Mouse (Mus musculus) midbrain, embryonic 15.5 days (tissue): ENCODE measurements around the gene Gm10721. TPM values are rescaled to one million over a fixed set of nuclear protein-coding genes. Genes with fewer than 3 reads are reported as not detected.
"Not testable (repeated sequence)": the region's sequence is repeated elsewhere in the genome, so short reads cannot be mapped to it uniquely, and the experiment has no call there.

Experiments used
- ATAC-seq: fragments of 200-750 bp; cut with Nextera tagmentation; replicated peaks from 2 replicates; pipeline ENCODE4 v1.8.0; 2017; ENCODE audit warnings: moderate TSS enrichment
- H3K27ac ChIP-seq: fragments of 300-500 bp; sonication (generic); 2 replicates; pipeline ENCODE4 v1.5.1; 2015; ENCODE audit warnings: mild to moderate bottlenecking, inconsistent platforms
- H3K27me3 ChIP-seq: fragments of 300-500 bp; sonication (generic); replicated peaks from 2 replicates; pipeline ENCODE4 v1.6.1; 2015; ENCODE audit warnings: inconsistent platforms
- H3K36me3 ChIP-seq: fragments of 300-500 bp; sonication (generic); replicated peaks from 2 replicates; pipeline ENCODE4 v1.6.1; 2015; ENCODE audit warnings: inconsistent platforms
- H3K4me1 ChIP-seq: fragments of 300-500 bp; sonication (generic); 2 replicates; pipeline ENCODE4 v1.6.1; 2015; ENCODE audit warnings: inconsistent platforms
- H3K4me2 ChIP-seq: fragments of 300-500 bp; sonication (generic); 2 replicates; pipeline ENCODE4 v1.6.1; 2015; ENCODE audit warnings: inconsistent platforms, mild to moderate bottlenecking, moderate library complexity
- H3K4me3 ChIP-seq: fragments of 300-500 bp; sonication (generic); 2 replicates; pipeline ENCODE4 v1.5.1; 2015; ENCODE audit warnings: mild to moderate bottlenecking, inconsistent platforms
- H3K9ac ChIP-seq: fragments of 300-500 bp; sonication (generic); 2 replicates; pipeline ENCODE4 v1.6.1; 2015; ENCODE audit warnings: mild to moderate bottlenecking, inconsistent platforms
- H3K9me3 ChIP-seq: fragments of 300-500 bp; sonication (generic); 2 replicates; pipeline ENCODE4 v1.6.1; 2016; ENCODE audit warnings: inconsistent platforms
- WGBS: fragments of 180-500 bp; shearing (Covaris S2); methylation state at CpG from one replicate; pipeline ENCODE4 v1.1.7; 2015; ENCODE audit warnings: mixed read lengths; 5-methylcytosine and 5-hydroxymethylcytosine counted together
- polyA plus RNA-seq: library from polyadenylated mRNA; unstranded; fragments of >200 nt; fragmentation: Nextera tagmentation; extraction: Ambion mirVana; gene quantifications from 2 replicates; pipeline ENCODE4 v1.2.1, GENCODE M21; 2015

The Gm10721 gene
- polyA plus RNA-seq, 1 experiment from 2014 or later: not detected

DNA sequence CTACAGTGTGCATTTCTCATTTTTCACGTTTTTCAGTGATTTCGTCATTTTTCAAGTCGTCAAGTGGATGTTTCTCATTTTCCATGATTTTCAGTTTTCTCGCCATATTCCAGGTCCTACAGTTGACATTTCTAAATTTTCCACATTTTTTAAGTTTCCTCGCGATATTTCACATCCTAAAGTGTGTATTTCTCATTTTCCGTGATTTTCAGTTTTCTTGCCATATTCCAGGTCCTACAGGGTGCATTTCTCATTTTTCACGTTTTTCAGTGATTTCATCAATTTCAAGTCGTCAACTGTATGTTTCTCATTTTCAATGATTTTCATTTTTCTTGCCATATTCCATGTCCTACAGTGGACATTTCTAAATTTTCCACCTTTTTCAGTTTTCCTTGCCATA, 4.2 kb downstream of the Gm10721 start, which contains the start of gene Gm10719:
TSS of gene Gm10719 (plus strand) at position 301 of the 400 bp plus-strand sequence.
- H3K4me3 ChIP-seq, H3K9ac ChIP-seq, H3K36me3 ChIP-seq, H3K9me3 ChIP-seq, ATAC-seq, H3K27me3 ChIP-seq, H3K4me1 ChIP-seq, H3K27ac ChIP-seq, H3K4me2 ChIP-seq: not testable (repeated sequence)
- WGBS: 44% methylated on average over 2 of the region's 9 CpGs

DNA sequence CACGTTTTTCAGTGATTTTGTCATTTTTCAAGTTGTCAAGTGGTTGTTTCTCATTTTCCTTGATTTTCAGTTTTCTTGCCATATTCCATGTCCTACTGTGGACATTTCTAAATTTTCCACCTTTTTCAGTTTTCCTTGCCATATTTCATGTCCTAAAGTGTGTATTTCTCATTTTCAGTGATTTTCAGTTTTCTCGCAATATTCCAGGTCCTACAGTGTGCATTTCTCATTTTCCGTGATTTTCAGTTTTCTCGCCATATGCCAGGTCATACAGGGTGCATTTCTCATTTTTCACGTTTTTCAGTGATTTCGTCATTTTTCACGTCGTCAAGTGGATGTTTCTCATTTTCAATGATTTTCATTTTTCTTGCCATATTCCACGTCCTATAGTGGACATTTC, 6.0 kb downstream of the Gm10721 start:
- not testable (repeated sequence) for H3K36me3 ChIP-seq, H3K27me3 ChIP-seq, ATAC-seq, H3K4me2 ChIP-seq, H3K9me3 ChIP-seq, H3K4me3 ChIP-seq, H3K4me1 ChIP-seq, H3K9ac ChIP-seq, H3K27ac ChIP-seq
- WGBS: 63% methylated on average over 9 of the region's 9 CpGs

DNA sequence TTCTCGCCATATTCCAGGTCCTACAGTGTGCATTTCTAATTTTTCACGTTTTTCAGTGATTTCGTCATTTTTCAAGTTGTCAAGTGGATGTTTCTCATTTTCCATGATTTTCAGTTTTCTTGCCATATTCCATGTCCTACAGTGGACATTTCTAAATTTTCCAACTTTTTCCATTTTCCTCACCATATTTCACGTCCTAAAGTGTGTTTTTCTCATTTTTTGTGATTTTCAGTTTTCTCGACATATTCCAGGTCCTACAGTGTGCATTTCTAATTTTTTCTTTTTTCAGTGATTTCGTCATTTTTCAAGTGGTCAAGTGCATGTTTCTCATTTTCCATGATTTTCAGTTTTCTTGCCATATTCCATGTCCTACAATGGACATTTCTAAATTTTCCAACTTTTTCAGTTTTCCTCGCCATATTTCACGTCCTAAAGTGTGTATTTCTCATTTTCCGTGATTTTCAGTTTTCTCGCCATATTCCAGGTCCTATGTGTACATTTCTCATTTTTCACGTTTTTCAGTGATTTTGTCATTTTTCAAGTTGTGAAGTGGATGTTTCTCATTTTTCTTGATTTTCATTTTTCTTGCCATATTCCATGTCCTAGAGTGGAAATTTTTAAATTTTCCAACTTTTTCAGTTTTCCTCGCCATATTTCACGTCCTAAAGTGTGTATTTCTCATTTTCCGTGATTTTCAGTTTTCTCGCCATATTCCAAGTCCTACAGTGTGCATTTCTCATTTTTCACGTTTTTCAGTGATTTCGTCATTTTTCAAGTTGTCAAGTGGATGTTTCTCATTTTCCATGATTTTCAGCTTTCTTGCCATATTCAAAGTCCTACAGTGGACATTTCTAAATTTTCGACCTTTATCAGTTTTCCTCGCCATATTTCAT, 7.1 kb downstream of the Gm10721 start:
- not testable (repeated sequence) for H3K4me1 ChIP-seq, H3K27me3 ChIP-seq, H3K9me3 ChIP-seq, H3K36me3 ChIP-seq, H3K4me2 ChIP-seq, H3K9ac ChIP-seq, H3K4me3 ChIP-seq, H3K27ac ChIP-seq
- 76% methylated on average over 17 of the region's 19 CpGs for WGBS
- ATAC-seq: 0 out of 2 replicates have a peak, but pooled peaks have one; percentile 69

DNA sequence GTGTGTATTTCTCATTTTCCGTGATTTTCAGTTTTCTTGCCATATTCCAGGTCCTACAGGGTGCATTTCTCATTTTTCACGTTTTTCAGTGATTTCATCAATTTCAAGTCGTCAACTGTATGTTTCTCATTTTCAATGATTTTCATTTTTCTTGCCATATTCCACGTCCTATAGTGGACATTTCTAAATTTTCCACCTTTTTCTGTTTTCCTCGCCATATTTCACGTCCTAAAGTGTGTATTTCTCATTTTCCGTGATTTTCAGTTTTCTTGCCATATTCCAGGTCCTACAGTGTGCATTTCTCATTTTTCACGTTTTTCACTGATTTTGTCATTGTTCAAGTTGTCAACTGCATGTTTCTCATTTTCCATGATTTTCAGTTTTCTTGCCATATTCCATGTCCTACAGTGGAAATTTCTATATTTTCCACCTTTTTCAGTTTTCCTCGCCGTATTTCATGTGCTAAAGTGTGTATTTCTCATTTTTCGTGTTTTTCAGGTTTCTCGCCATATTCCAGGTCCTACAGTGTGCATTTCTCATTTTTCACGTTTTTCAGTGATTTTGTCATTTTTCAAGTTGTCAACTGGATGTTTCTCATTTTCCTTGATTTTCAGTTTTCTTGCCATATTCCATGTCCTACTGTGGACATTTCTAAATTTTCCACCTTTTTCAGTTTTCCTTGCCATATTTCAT, 9.5 kb downstream of the Gm10721 start:
- 74% methylated on average over 11 of the region's 13 CpGs for WGBS
- H3K9me3 ChIP-seq, H3K4me3 ChIP-seq, H3K9ac ChIP-seq, ATAC-seq, H3K27me3 ChIP-seq, H3K4me1 ChIP-seq, H3K27ac ChIP-seq, H3K36me3 ChIP-seq, H3K4me2 ChIP-seq: not testable (repeated sequence)

DNA sequence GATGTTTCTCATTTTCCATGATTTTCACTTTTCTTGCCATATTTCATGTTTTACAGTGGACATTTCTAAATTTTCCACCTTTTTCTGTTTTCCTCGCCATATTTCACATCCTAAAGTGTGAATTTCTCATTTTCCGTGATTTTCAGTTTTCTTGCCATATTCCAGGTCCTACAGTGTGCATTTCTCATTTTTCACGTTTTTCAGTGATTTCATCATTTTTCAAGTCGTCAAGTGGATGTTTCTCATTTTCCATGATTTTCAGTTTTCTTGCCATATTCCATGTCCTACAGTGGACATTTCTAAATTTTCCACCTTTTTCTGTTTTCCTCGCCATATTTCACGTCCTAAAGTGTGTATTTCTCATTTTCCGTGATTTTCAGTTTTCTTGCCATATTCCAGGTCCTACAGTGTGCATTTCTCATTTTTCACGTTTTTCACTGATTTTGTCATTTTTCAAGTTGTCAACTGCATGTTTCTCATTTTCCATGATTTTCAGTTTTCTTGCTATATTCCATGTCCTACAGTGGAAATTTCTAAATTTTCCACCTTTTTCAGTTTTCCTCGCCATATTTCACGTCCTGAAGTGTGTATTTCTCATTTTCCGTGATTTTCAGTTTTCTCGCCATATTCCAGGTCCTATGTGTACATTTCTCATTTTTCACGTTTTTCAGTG, 10.5 kb downstream of the Gm10721 start, which contains the start of gene Gm10718:
TSS of gene Gm10718 (plus strand) at position 236 of the 673 bp plus-strand sequence.
- H3K4me1 ChIP-seq, H3K27ac ChIP-seq, H3K9ac ChIP-seq, ATAC-seq, H3K27me3 ChIP-seq, H3K36me3 ChIP-seq, H3K4me2 ChIP-seq, H3K9me3 ChIP-seq, H3K4me3 ChIP-seq: not testable (repeated sequence)
- 77% methylated on average over 12 of the region's 13 CpGs for WGBS

DNA sequence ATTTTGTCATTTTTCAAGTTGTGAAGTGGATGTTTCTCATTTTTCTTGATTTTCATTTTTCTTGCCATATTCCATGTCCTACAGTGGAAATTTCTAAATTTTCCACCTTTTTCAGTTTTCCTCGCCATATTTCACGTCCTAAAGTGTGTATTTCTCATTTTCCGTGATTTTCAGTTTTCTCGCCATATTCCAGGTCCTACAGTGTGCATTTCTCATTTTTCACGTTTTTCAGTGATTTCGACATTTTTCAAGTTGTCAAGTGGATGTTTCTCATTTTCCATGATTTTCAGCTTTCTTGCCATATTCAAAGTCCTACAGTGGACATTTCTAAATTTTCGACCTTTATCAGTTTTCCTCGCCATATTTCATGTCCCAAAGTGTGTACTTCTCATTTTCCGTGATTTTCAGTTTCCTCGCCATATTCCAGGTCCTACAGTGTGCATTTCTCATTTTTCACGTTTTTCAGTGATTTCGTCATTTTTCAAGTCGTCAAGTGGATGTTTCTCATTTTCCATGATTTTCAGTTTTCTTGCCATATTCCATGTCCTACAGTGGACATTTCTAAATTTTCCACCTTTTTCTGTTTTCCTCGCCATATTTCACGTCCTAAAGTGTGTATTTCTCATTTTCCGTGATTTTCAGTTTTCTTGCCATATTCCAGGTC, 11.2 kb downstream of the Gm10721 start:
- not testable (repeated sequence) for H3K9me3 ChIP-seq, H3K27me3 ChIP-seq, H3K4me3 ChIP-seq, ATAC-seq, H3K9ac ChIP-seq, H3K4me2 ChIP-seq, H3K4me1 ChIP-seq, H3K27ac ChIP-seq, H3K36me3 ChIP-seq
- 76% methylated on average over 16 of the region's 16 CpGs for WGBS

DNA sequence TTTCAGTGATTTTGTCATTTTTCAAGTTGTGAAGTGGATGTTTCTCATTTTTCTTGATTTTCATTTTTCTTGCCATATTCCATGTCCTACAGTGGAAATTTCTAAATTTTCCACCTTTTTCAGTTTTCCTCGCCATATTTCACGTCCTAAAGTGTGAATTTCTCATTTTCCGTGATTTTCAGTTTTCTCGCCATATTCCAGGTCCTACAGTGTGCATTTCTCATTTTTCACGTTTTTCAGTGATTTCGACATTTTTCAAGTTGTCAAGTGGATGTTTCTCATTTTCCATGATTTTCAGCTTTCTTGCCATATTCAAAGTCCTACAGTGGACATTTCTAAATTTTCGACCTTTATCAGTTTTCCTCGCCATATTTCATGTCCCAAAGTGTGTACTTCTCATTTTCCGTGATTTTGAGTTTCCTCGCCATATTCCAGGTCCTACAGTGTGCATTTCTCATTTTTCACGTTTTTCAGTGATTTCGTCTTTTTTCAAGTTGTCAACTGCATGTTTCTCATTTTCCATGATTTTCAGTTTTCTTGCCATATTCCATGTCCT, 12.1 kb downstream of the Gm10721 start, which contains the start of gene Gm10717:
TSS of gene Gm10717 (plus strand) at position 506 of the 556 bp plus-strand sequence.
- H3K27me3 ChIP-seq, H3K36me3 ChIP-seq, H3K4me2 ChIP-seq, H3K4me1 ChIP-seq, H3K4me3 ChIP-seq, H3K9me3 ChIP-seq, H3K9ac ChIP-seq, ATAC-seq, H3K27ac ChIP-seq: not testable (repeated sequence)
- WGBS: 71% methylated on average over 12 of the region's 12 CpGs

DNA sequence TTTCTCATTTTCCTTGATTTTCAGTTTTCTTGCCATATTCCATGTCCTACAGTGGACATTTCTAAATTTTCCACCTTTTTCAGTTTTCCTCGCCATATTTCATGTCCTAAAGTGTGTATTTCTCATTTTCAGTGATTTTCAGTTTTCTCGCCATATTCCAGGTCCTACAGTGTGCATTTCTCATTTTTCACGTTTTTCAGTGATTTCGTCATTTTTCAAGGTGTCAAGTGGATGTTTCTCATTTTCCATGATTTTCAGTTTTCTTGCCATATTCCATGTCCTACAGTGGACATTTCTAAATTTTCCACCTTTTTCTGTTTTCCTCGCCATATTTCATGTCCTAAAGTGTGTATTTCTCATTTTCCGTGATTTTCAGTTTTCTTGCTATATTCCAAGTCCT, 12.7 kb downstream of the Gm10721 start:
- not testable (repeated sequence) for H3K4me2 ChIP-seq, H3K4me1 ChIP-seq, H3K27me3 ChIP-seq, ATAC-seq, H3K9ac ChIP-seq, H3K27ac ChIP-seq, H3K4me3 ChIP-seq, H3K36me3 ChIP-seq, H3K9me3 ChIP-seq
- 76% methylated on average over 6 of the region's 6 CpGs for WGBS

DNA sequence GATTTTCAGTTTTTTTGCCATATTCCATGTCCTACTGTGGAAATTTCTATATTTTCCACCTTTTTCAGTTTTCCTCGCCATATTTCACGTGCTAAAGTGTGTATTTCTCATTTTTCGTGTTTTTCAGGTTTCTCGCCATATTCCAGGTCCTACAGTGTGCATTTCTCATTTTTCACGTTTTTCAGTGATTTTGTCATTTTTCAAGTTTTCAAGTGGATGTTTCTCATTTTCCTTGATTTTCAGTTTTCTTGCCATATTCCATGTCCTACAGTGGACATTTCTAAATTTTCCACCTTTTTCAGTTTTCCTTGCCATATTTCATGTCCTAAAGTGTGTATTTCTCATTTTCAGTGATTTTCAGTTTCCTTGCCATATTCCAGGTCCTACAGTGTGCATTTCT, 13.2 kb downstream of the Gm10721 start:
- not testable (repeated sequence) for H3K9ac ChIP-seq, H3K4me1 ChIP-seq, H3K27me3 ChIP-seq, H3K9me3 ChIP-seq, H3K36me3 ChIP-seq, H3K4me2 ChIP-seq, ATAC-seq, H3K4me3 ChIP-seq, H3K27ac ChIP-seq
- 76% methylated on average over 5 of the region's 5 CpGs for WGBS

DNA sequence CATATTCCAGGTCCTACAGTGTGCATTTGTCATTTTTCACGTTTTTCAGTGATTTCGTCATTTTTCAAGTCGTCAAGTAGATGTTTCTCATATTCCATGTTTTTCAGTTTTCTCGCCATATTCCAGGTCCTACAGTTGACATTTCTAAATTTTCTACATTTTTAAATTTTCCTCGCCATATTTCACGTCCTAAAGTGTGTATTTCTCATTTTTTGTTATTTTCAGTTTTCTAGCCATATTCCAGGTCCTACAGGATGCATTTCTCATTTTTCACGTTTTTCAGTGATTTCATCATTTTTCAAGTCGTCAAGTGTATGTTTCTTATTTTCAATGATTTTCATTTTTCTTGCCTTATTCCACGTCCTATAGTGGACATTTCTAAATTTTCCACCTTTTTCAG, 13.8 kb downstream of the Gm10721 start:
- H3K4me3 ChIP-seq, H3K27ac ChIP-seq, H3K36me3 ChIP-seq, H3K4me1 ChIP-seq, H3K27me3 ChIP-seq, H3K9ac ChIP-seq, H3K9me3 ChIP-seq, ATAC-seq, H3K4me2 ChIP-seq: not testable (repeated sequence)
- 65% methylated on average over 9 of the region's 9 CpGs for WGBS

DNA sequence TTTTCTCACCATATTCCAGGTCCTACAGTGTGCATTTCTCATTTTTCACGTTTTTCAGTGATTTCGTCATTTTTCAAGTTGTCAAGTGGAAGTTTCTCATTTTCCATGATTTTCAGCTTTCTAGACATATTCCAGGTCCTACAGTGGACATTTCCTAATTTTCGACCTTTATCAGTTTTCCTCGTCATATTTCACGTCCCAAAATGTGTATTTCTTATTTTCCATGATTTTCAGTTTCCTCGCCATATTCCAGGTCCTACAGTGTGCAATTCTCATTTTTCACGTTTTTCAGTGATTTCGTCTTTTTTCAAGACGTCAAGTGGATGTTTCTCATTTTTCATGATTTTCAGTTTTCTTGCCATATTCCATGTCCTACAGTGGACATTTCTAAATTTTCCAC, 14.3 kb downstream of the Gm10721 start:
- H3K9me3 ChIP-seq, H3K4me3 ChIP-seq, H3K36me3 ChIP-seq, H3K9ac ChIP-seq, H3K27ac ChIP-seq, H3K27me3 ChIP-seq, ATAC-seq, H3K4me2 ChIP-seq, H3K4me1 ChIP-seq: not testable (repeated sequence)
- WGBS: 67% methylated on average over 9 of the region's 9 CpGs
